Mouse (Mus musculus): ENCODE results near the gene Ciao2b. TPM values are rescaled to one million over a fixed set of nuclear protein-coding genes. Genes with fewer than 3 reads are reported as not detected.

Gene Ciao2b
- polyA plus RNA-seq, 1 experiment from 2014 or later: 104 TPM

- Histone ChIP-seq H3K27ac (no peak overlapping the region), H3K27me3 (no peaks in the 10 kb centered on the region), H3K36me3 (0 out of 2 replicates have a peak, but pooled peaks cover 6% of the 10 kb centered on the region), H3K4me2 (no peak overlapping the region), H3K4me3 (replicated peaks) (no peak overlapping the region), H3K9ac (no peak overlapping the region), H3K9me3 (replicated peaks) (no peaks in the 10 kb centered on the region), H3K4me1 (peaks cover 3% of the 10 kb centered on the region)
- WGBS: 70% methylated on average over 4 of the region's 4 CpGs
- ATAC-seq (replicated peaks; ENCODE audit: low FRiP score): no peak
Observed at GRCm38 (mm10) chr8:104611613-104612012, 30.2 kb downstream of the Ciao2b start.

- 76% methylated on average over 12 of the region's 12 CpGs for WGBS
- H3K27ac ChIP-seq: no peak overlapping the region
- H3K4me1 ChIP-seq: peaks cover 12% of the 10 kb centered on the region
- no peaks in the 10 kb centered on the region for H3K27me3 ChIP-seq
- H3K36me3 ChIP-seq: no peaks in the 10 kb centered on the region
- no peak overlapping the region for H3K9ac ChIP-seq
- no peak overlapping the region for H3K4me3 ChIP-seq (replicated peaks)
- no peaks in the 10 kb centered on the region for H3K9me3 ChIP-seq (replicated peaks)
- ATAC-seq (replicated peaks; ENCODE audit: low FRiP score): no peak
- H3K4me2 ChIP-seq: no peak overlapping the region
Observed at GRCm38 (mm10) chr8:104610185-104610766, 31.5 kb downstream of the Ciao2b start.

GRCm38 (mm10) chr8:104609222-104609621 lies 32.5 kb downstream of the Ciao2b start:
- Histone ChIP-seq H3K9ac (no peak overlapping the region), H3K4me2 (no peak overlapping the region), H3K27ac (no peak overlapping the region), H3K4me1 (peaks cover 12% of the 10 kb centered on the region), H3K36me3 (no peaks in the 10 kb centered on the region), H3K27me3 (no peaks in the 10 kb centered on the region), H3K4me3 (replicated peaks) (no peak overlapping the region), H3K9me3 (replicated peaks) (no peaks in the 10 kb centered on the region)
- ATAC-seq (replicated peaks; ENCODE audit: low FRiP score): no peak
- 79% methylated on average over 8 of the region's 8 CpGs for WGBS

- Histone ChIP-seq H3K27ac (no peak overlapping the region), H3K27me3 (no peaks in the 10 kb centered on the region), H3K4me1 (peaks cover 16% of the 10 kb centered on the region), H3K36me3 (no peaks in the 10 kb centered on the region), H3K4me3 (replicated peaks) (no peak overlapping the region), H3K9ac (no peak overlapping the region), H3K4me2 (no peak overlapping the region), H3K9me3 (replicated peaks) (no peaks in the 10 kb centered on the region)
- ATAC-seq (replicated peaks; ENCODE audit: low FRiP score): no peak
- 76% methylated on average over 2 of the region's 2 CpGs for WGBS
Observed at GRCm38 (mm10) chr8:104607944-104608343, 33.8 kb downstream of the Ciao2b start.

GRCm38 (mm10) chr8:104606329-104606728 lies 35.4 kb downstream of the Ciao2b start:
- Histone ChIP-seq H3K9me3 (replicated peaks) (no peaks in the 10 kb centered on the region), H3K4me3 (replicated peaks) (no peak overlapping the region), H3K4me2 (no peak overlapping the region), H3K4me1 (peaks cover 31% of the 10 kb centered on the region), H3K9ac (no peak overlapping the region), H3K27ac (peak overlapping the region; percentile 77), H3K36me3 (no peaks in the 10 kb centered on the region), H3K27me3 (no peaks in the 10 kb centered on the region)
- peak; percentile 67 for ATAC-seq (replicated peaks; ENCODE audit: low FRiP score)
- 9% methylated on average over 6 of the region's 6 CpGs for WGBS

GRCm38 (mm10) chr8:104603245-104603593 lies 38.5 kb downstream of the Ciao2b start:
- H3K9ac ChIP-seq: no peak overlapping the region; the same call in 1 of the 2 replicates
- WGBS: 62% methylated on average over 4 of the region's 4 CpGs
- no peaks in the 10 kb centered on the region for H3K36me3 ChIP-seq
- no peak overlapping the region for H3K27ac ChIP-seq
- H3K9me3 ChIP-seq (replicated peaks): no peaks in the 10 kb centered on the region
- H3K4me2 ChIP-seq: peak overlapping the region; percentile 59
- H3K27me3 ChIP-seq: no peaks in the 10 kb centered on the region
- ATAC-seq (replicated peaks; ENCODE audit: low FRiP score): no peak
- H3K4me3 ChIP-seq (replicated peaks): no peak overlapping the region
- H3K4me1 ChIP-seq: peaks cover 45% of the 10 kb centered on the region

- 15% methylated on average over 21 of the region's 21 CpGs for WGBS
- peak; percentile 85 for ATAC-seq (replicated peaks; ENCODE audit: low FRiP score)
- Histone ChIP-seq H3K27me3 (no peaks in the 10 kb centered on the region), H3K9ac (peak overlapping the region; percentile 23; the same call in 1 of the 2 replicates), H3K4me1 (peaks cover 50% of the 10 kb centered on the region), H3K27ac (0 out of 2 replicates have a peak overlapping the region, but pooled peaks have one; percentile 7), H3K4me2 (peak overlapping the region; percentile 59), H3K9me3 (replicated peaks) (no peaks in the 10 kb centered on the region), H3K36me3 (no peaks in the 10 kb centered on the region), H3K4me3 (replicated peaks) (peak overlapping the region; percentile 27)
Observed at GRCm38 (mm10) chr8:104602468-104603244, 39.1 kb downstream of the Ciao2b start.

- under 1% methylated on average over 12 of the region's 12 CpGs for WGBS
- Histone ChIP-seq H3K36me3 (no peaks in the 10 kb centered on the region), H3K27me3 (no peaks in the 10 kb centered on the region), H3K4me2 (peak overlapping the region; percentile 59), H3K9ac (peak overlapping the region; percentile 23; the same call in 1 of the 2 replicates), H3K9me3 (replicated peaks) (no peaks in the 10 kb centered on the region), H3K4me1 (peaks cover 57% of the 10 kb centered on the region), H3K4me3 (replicated peaks) (peak overlapping the region; percentile 27), H3K27ac (0 out of 2 replicates have a peak overlapping the region, but pooled peaks have one; percentile 7)
- ATAC-seq (replicated peaks; ENCODE audit: low FRiP score): peak; percentile 26
Observed at GRCm38 (mm10) chr8:104601941-104602371, 39.8 kb downstream of the Ciao2b start.

- peak overlapping the region; percentile 59 for H3K4me2 ChIP-seq
- H3K27ac ChIP-seq: peak overlapping the region; percentile 58; the same call in 1 of the 2 replicates
- H3K9me3 ChIP-seq (replicated peaks): no peaks in the 10 kb centered on the region
- peaks cover 57% of the 10 kb centered on the region for H3K4me1 ChIP-seq
- H3K36me3 ChIP-seq: no peaks in the 10 kb centered on the region
- H3K4me3 ChIP-seq (replicated peaks): peak overlapping the region; percentile 27
- H3K27me3 ChIP-seq: no peaks in the 10 kb centered on the region
- no peak overlapping the region for H3K9ac ChIP-seq
- ATAC-seq (replicated peaks; ENCODE audit: low FRiP score): no peak
- WGBS: 25% methylated on average over 7 of the region's 7 CpGs
Observed at GRCm38 (mm10) chr8:104601386-104601785, 40.4 kb downstream of the Ciao2b start.

GRCm38 (mm10) chr8:104598496-104598895 lies 43.3 kb downstream of the Ciao2b start:
- Histone ChIP-seq H3K4me2 (no peak overlapping the region), H3K36me3 (peaks cover 22% of the 10 kb centered on the region), H3K4me1 (peaks cover 57% of the 10 kb centered on the region), H3K9me3 (replicated peaks) (no peaks in the 10 kb centered on the region), H3K4me3 (replicated peaks) (no peak overlapping the region), H3K27me3 (no peaks in the 10 kb centered on the region), H3K9ac (no peak overlapping the region), H3K27ac (peak overlapping the region; percentile 74)
- peak; percentile 34; the same call in 1 of the 2 replicates for ATAC-seq (replicated peaks; ENCODE audit: low FRiP score)
- 12% methylated on average over 6 of the region's 6 CpGs for WGBS

GRCm38 (mm10) chr8:104597656-104598055 lies 44.1 kb downstream of the Ciao2b start:
- H3K27me3 ChIP-seq: no peaks in the 10 kb centered on the region
- peaks cover 27% of the 10 kb centered on the region for H3K36me3 ChIP-seq
- no peak overlapping the region for H3K9ac ChIP-seq
- ATAC-seq (replicated peaks; ENCODE audit: low FRiP score): no peak; the same call in 1 of the 2 replicates
- H3K4me2 ChIP-seq: 0 out of 2 replicates have a peak overlapping the region, but pooled peaks have one; percentile 2
- H3K9me3 ChIP-seq (replicated peaks): no peaks in the 10 kb centered on the region
- no peak overlapping the region for H3K4me3 ChIP-seq (replicated peaks)
- 41% methylated on average over 6 of the region's 6 CpGs for WGBS
- peaks cover 53% of the 10 kb centered on the region for H3K4me1 ChIP-seq
- peak overlapping the region; percentile 84 for H3K27ac ChIP-seq

Measured in kidney, embryonic 15.5 days (tissue).